17 mouse cellular contexts compared by ENCODE assay signal in the genomic region with DNA sequence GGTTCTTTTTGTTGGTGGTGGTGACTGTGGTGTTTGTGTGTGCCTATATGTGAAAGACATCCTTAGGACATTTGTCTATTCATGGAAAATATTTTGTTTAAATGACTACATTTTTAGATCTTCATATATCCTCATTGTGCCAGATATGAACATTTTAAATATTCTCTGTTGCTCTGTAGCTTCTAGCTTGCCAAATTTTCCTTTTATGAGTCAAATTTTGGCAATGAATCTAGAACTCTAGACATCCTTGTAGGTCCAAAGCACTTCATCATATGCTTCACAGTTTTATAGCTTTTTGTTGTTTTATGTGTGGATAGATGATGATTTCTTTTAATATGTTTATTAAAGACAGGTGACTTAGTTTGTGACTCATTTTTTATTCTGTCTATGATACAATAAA.
"Had no signal": no experiment of that assay in that cellular context is flagged by ENCODE, and none has a peak within 500 bp of the region (broad histone marks: within the 10 kb centered on the region; RNA-seq: fewer than 3 reads in every experiment).

No protein-coding gene starts in this region.

- ATAC-seq: liver, embryonic 12.5 days; liver, postnatal 0 days; lung, postnatal 0 days; midbrain, embryonic 13.5 days; midbrain, embryonic 15.5 days; midbrain, embryonic 16.5 days had no signal

- DNase-seq: left cerebral cortex, postnatal 4 days; liver; liver, embryonic 13.5 days; liver, postnatal 0 days; lung, adult 18-20 months; lung, adult 2 months; lung, embryonic 14.5 days; lung, postnatal 10 days; lung, postnatal 14 days; lung, postnatal 36 days; lung, postnatal 4 days; midbrain, embryonic 14.5 days had no signal
